Mouse (Mus musculus): ENCODE measurements around the gene Abcg4.

GRCm38 (mm10) chr9:44310750-44311135 is 22.3 kb upstream of the Abcg4 start:
- TF ChIP-seq CTCF (IDR thresholded peaks at IDR 0.05; ENCODE audit: borderline replicate concordance, control insufficient read depth, extremely low read depth, insufficient read depth, low read length, poor library complexity), result no peak
- no peak for TF ChIP-seq POLR2A (IDR thresholded peaks at IDR 0.05; ENCODE audit: control insufficient read depth, extremely low read depth, insufficient read depth, low read length, poor library complexity)
